Mouse (Mus musculus) MEL-GATA-1-ER (cell line): ENCODE results near the gene Slc29a1.

Source experiments
- DNase-seq: peaks from one replicate; pipeline ENCODE4 v3.0.0-alpha.2; 2012; ENCODE audit warnings: low read depth; ENCODE audit errors: extremely low read depth

Slc29a1 gene

GRCm38 (mm10) chr17:45590410-45590809 lies 9.0 kb downstream of the Slc29a1 start:
- no peak for DNase-seq

GRCm38 (mm10) chr17:45589844-45590243 lies 9.6 kb downstream of the Slc29a1 start:
- no peak for DNase-seq

GRCm38 (mm10) chr17:45589236-45589635 lies 10.2 kb downstream of the Slc29a1 start:
- DNase-seq = no peak

- DNase-seq = no peak
These were observed 11.0 kb downstream of the Slc29a1 start for GRCm38 (mm10) chr17:45588370-45588769.

- no peak for DNase-seq
These were observed 13.0 kb downstream of the Slc29a1 start for GRCm38 (mm10) chr17:45586449-45586837.

GRCm38 (mm10) chr17:45585725-45586448 lies 13.5 kb downstream of the Slc29a1 start:
- no peak for DNase-seq

GRCm38 (mm10) chr17:45584939-45585678 lies 14.3 kb downstream of the Slc29a1 start:
- no peak for DNase-seq

GRCm38 (mm10) chr17:45584096-45584896 lies 15.1 kb downstream of the Slc29a1 start:
- no peak for DNase-seq

GRCm38 (mm10) chr17:45582715-45583355 lies 16.6 kb downstream of the Slc29a1 start:
- DNase-seq = no peak

GRCm38 (mm10) chr17:45582188-45582587 lies 17.2 kb downstream of the Slc29a1 start:
- no peak for DNase-seq

- no peak for DNase-seq
These were observed 17.8 kb downstream of the Slc29a1 start for GRCm38 (mm10) chr17:45581567-45581983.

GRCm38 (mm10) chr17:45580958-45581477 lies 18.4 kb downstream of the Slc29a1 start:
- no peak for DNase-seq

- DNase-seq = no peak
These were observed 19.9 kb downstream of the Slc29a1 start for GRCm38 (mm10) chr17:45579554-45579953.

- DNase-seq = no peak
These were observed 20.6 kb downstream of the Slc29a1 start for GRCm38 (mm10) chr17:45578843-45579242.

GRCm38 (mm10) chr17:45578242-45578641 lies 21.2 kb downstream of the Slc29a1 start:
- no peak for DNase-seq

GRCm38 (mm10) chr17:45575123-45575897 lies 24.1 kb downstream of the Slc29a1 start:
- no peak for DNase-seq

- DNase-seq = no peak
These were observed 25.2 kb downstream of the Slc29a1 start for GRCm38 (mm10) chr17:45574129-45574761.

- peak; percentile 89 for DNase-seq
These were observed 25.7 kb downstream of the Slc29a1 start for GRCm38 (mm10) chr17:45573780-45574123.

- DNase-seq = peak; percentile 87
These were observed 26.2 kb downstream of the Slc29a1 start, which contains the start of gene Hsp90ab1 for GRCm38 (mm10) chr17:45573087-45573779. TSS of gene Hsp90ab1 (minus strand) at chr17:45573271.
